Mouse (Mus musculus): ENCODE measurements around the gene Sik2. TPM values are rescaled to one million over a fixed set of nuclear protein-coding genes. Genes with fewer than 3 reads are reported as not detected.

The Sik2 gene
- total and polyA plus RNA-seq, 2 experiments from 2014 or later = 14.4 to 24.4 TPM

GRCm38 (mm10) chr9:50974631-50975030, 34.2 kb downstream of the Sik2 start:
- Histone ChIP-seq H3K9me3 (ENCODE audit: low read length) (no peaks in the 10 kb centered on the region), H3K36me3 (ENCODE audit: insufficient read depth, low read length) (no peaks in the 10 kb centered on the region), H3K4me3 (ENCODE audit: low read depth, low read length) (no peak overlapping the region), H3K4me2 (ENCODE audit: low read depth, low read length, poor library complexity, severe bottlenecking) (no peak overlapping the region), H3K27me3 (ENCODE audit: insufficient read depth, low read length) (no peaks in the 10 kb centered on the region), H3K4me1 (ENCODE audit: insufficient read depth, low read length) (no peaks in the 10 kb centered on the region), H3K27ac (ENCODE audit: low read depth, low read length) (no peak overlapping the region), H3K9ac (replicated peaks; ENCODE audit: low read length, poor library complexity, severe bottlenecking) (no peak overlapping the region)
- WGBS = 86% methylated on average over 7 of the region's 7 CpGs
- ATAC-seq (ENCODE audit: low FRiP score) (no peak), DNase-seq (ENCODE audit: low spot score) (no peak)
- no peak for TF ChIP-seq CTCF (IDR thresholded peaks at IDR 0.05)

- DNase-seq (ENCODE audit: low spot score) = no peak
- no peak overlapping the region for H3K4me2 ChIP-seq (ENCODE audit: low read depth, low read length, poor library complexity, severe bottlenecking)
- 84% methylated on average over 4 of the region's 4 CpGs for WGBS
- H3K9ac ChIP-seq (replicated peaks; ENCODE audit: low read length, poor library complexity, severe bottlenecking) = no peak overlapping the region
- H3K4me1 ChIP-seq (ENCODE audit: insufficient read depth, low read length) = peaks cover 5% of the 10 kb centered on the region; the same call in 1 of the 2 replicates
- H3K36me3 ChIP-seq (ENCODE audit: insufficient read depth, low read length) = no peaks in the 10 kb centered on the region
- no peaks in the 10 kb centered on the region for H3K9me3 ChIP-seq (ENCODE audit: low read length)
- H3K27ac ChIP-seq (ENCODE audit: low read depth, low read length) = no peak overlapping the region
- no peak for TF ChIP-seq CTCF (IDR thresholded peaks at IDR 0.05)
- H3K27me3 ChIP-seq (ENCODE audit: insufficient read depth, low read length) = no peaks in the 10 kb centered on the region
- H3K4me3 ChIP-seq (ENCODE audit: low read depth, low read length) = no peak overlapping the region
- ATAC-seq (ENCODE audit: low FRiP score) = no peak
These were observed 38.5 kb downstream of the Sik2 start for GRCm38 (mm10) chr9:50970413-50970812.

- no peak for DNase-seq (ENCODE audit: low spot score)
- Histone ChIP-seq H3K4me1 (ENCODE audit: insufficient read depth, low read length) (peaks cover 5% of the 10 kb centered on the region; the same call in 1 of the 2 replicates), H3K9me3 (ENCODE audit: low read length) (no peaks in the 10 kb centered on the region), H3K27me3 (ENCODE audit: insufficient read depth, low read length) (no peaks in the 10 kb centered on the region), H3K27ac (ENCODE audit: low read depth, low read length) (no peak overlapping the region), H3K9ac (replicated peaks; ENCODE audit: low read length, poor library complexity, severe bottlenecking) (no peak overlapping the region), H3K36me3 (ENCODE audit: insufficient read depth, low read length) (no peaks in the 10 kb centered on the region), H3K4me3 (ENCODE audit: low read depth, low read length) (no peak overlapping the region), H3K4me2 (ENCODE audit: low read depth, low read length, poor library complexity, severe bottlenecking) (no peak overlapping the region)
- no peak for TF ChIP-seq CTCF (IDR thresholded peaks at IDR 0.05)
- 76% methylated on average over 3 of the region's 3 CpGs for WGBS
- no peak for ATAC-seq (ENCODE audit: low FRiP score)
These were observed 39.6 kb downstream of the Sik2 start for GRCm38 (mm10) chr9:50969266-50969665.

DNA sequence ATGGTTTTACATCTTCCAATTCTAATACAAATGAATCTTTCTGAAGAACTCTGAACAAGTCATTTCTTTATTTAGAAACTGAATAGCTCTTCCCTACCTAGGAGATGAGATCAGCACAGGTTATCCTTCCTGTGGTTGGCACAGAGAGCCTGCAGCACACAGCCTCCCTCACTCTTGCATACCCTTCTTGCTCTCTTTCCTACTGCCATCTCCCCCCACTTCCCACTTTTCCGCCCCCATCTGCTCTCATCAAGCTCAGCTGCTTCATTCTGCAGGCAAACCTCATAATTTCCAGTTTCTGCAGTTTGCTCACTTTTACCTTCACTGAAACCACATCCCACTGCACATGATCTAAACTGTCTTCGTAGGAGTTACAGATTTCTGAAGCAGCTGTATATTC, 42.6 kb downstream of the Sik2 start:
- Histone ChIP-seq H3K9ac (replicated peaks; ENCODE audit: low read length, poor library complexity, severe bottlenecking) (no peak overlapping the region), H3K36me3 (ENCODE audit: insufficient read depth, low read length) (no peaks in the 10 kb centered on the region), H3K27ac (ENCODE audit: low read depth, low read length) (no peak overlapping the region), H3K4me2 (ENCODE audit: low read depth, low read length, poor library complexity, severe bottlenecking) (no peak overlapping the region), H3K4me1 (ENCODE audit: insufficient read depth, low read length) (peaks cover 5% of the 10 kb centered on the region; the same call in 1 of the 2 replicates), H3K27me3 (ENCODE audit: insufficient read depth, low read length) (no peaks in the 10 kb centered on the region), H3K9me3 (ENCODE audit: low read length) (no peaks in the 10 kb centered on the region), H3K4me3 (ENCODE audit: low read depth, low read length) (no peak overlapping the region)
- no peak for TF ChIP-seq CTCF (IDR thresholded peaks at IDR 0.05)
- WGBS = 78% methylated on average over 2 of the region's 2 CpGs
- DNase-seq (ENCODE audit: low spot score) (no peak), ATAC-seq (ENCODE audit: low FRiP score) (no peak)

DNA sequence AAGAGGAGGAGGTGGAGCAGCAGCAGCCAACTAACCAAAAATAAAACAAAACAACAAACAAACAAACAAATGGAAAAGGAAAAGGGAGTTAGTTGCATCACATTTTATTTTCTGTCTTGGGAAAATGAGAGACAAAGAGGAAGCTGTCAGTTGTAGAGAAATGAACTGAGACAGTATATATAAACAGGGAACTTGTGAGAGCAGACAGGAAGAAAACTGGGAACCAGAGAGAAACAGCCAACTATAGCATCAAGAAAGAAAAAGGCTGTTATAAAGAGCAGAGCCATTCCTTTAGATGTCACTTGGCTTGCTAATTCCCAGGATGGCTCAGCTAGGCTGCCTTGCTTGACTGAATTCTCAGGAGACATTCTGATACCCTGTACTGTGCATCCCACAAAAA, 43.5 kb downstream of the Sik2 start:
- no peaks in the 10 kb centered on the region for H3K27me3 ChIP-seq (ENCODE audit: insufficient read depth, low read length)
- TF ChIP-seq CTCF (IDR thresholded peaks at IDR 0.05) = no peak
- H3K9ac ChIP-seq (replicated peaks; ENCODE audit: low read length, poor library complexity, severe bottlenecking) = no peak overlapping the region
- no peak overlapping the region for H3K4me3 ChIP-seq (ENCODE audit: low read depth, low read length)
- peaks cover 5% of the 10 kb centered on the region; the same call in 1 of the 2 replicates for H3K4me1 ChIP-seq (ENCODE audit: insufficient read depth, low read length)
- H3K9me3 ChIP-seq (ENCODE audit: low read length) = no peaks in the 10 kb centered on the region
- no peak overlapping the region for H3K27ac ChIP-seq (ENCODE audit: low read depth, low read length)
- ATAC-seq (ENCODE audit: low FRiP score) (no peak), DNase-seq (ENCODE audit: low spot score) (no peak)
- no peaks in the 10 kb centered on the region for H3K36me3 ChIP-seq (ENCODE audit: insufficient read depth, low read length)
- H3K4me2 ChIP-seq (ENCODE audit: low read depth, low read length, poor library complexity, severe bottlenecking) = no peak overlapping the region

- Histone ChIP-seq H3K27me3 (ENCODE audit: insufficient read depth, low read length) (no peaks in the 10 kb centered on the region), H3K4me3 (ENCODE audit: low read depth, low read length) (no peak overlapping the region), H3K4me2 (ENCODE audit: low read depth, low read length, poor library complexity, severe bottlenecking) (no peak overlapping the region), H3K9me3 (ENCODE audit: low read length) (no peaks in the 10 kb centered on the region), H3K36me3 (ENCODE audit: insufficient read depth, low read length) (no peaks in the 10 kb centered on the region), H3K4me1 (ENCODE audit: insufficient read depth, low read length) (peaks cover 5% of the 10 kb centered on the region; the same call in 1 of the 2 replicates), H3K9ac (replicated peaks; ENCODE audit: low read length, poor library complexity, severe bottlenecking) (no peak overlapping the region), H3K27ac (ENCODE audit: low read depth, low read length) (no peak overlapping the region)
- DNase-seq (ENCODE audit: low spot score) = no peak
- WGBS = 69% methylated on average over 2 of the region's 2 CpGs
- no peak for TF ChIP-seq CTCF (IDR thresholded peaks at IDR 0.05)
- no peak for ATAC-seq (ENCODE audit: low FRiP score)
These were observed 44.0 kb downstream of the Sik2 start for GRCm38 (mm10) chr9:50964911-50965310.
